Mouse (Mus musculus) MEL (cell line): Measurements from ENCODE around the gene Myo9b.

Experiments used
- BHLHE40 ChIP-seq: IDR thresholded peaks from 2 replicates; pipeline ENCODE4 v1.6.1; 2012; ENCODE audit warnings: low read depth, mild to moderate bottlenecking, inconsistent platforms, low read length, improper control_type of control experiment, borderline replicate concordance
- CTCF ChIP-seq, 3 experiments: IDR thresholded peaks in 2 of 3; conservative IDR thresholded peaks in 1 of 3; 2 replicates each; pipeline ENCODE4 v1.5.1; 2011 to 2012; ENCODE audit warnings: low read length in 3 of 3, low read depth in 2 of 3, mild to moderate bottlenecking in 2 of 3, improper control_type of control experiment in 1 of 3, inconsistent platforms in 1 of 3, mixed read lengths in 1 of 3, moderate library complexity in 1 of 3; ENCODE audit not compliant: control insufficient read depth in 1 of 3, insufficient read depth in 1 of 3, poor library complexity in 1 of 3, severe bottlenecking in 1 of 3
- ETS1 ChIP-seq: IDR thresholded peaks from 2 replicates; pipeline ENCODE4 v1.6.1; 2012; ENCODE audit warnings: low read depth, mild to moderate bottlenecking, inconsistent platforms, low read length, improper control_type of control experiment, moderate library complexity
- JUND ChIP-seq: IDR thresholded peaks from 2 replicates; pipeline ENCODE4 v1.6.1; 2011; ENCODE audit warnings: low read depth, mild to moderate bottlenecking, improper control_type of control experiment, low read length
- KAT2A ChIP-seq: conservative IDR thresholded peaks from 2 replicates; pipeline ENCODE4 v1.6.1; 2012; ENCODE audit warnings: low read depth, low read length, improper control_type of control experiment, inconsistent platforms
- MEF2A ChIP-seq: IDR thresholded peaks from 2 replicates; pipeline ENCODE4 v1.6.1; 2014; ENCODE audit warnings: low read depth, mild to moderate bottlenecking, inconsistent platforms, low read length, improper control_type of control experiment; ENCODE audit not compliant: poor library complexity, insufficient replicate concordance, severe bottlenecking; ENCODE audit errors: extremely low read depth
- MYB ChIP-seq: IDR thresholded peaks from 2 replicates; pipeline ENCODE4 v1.6.1; 2011; ENCODE audit warnings: mild to moderate bottlenecking, low read depth, low read length, improper control_type of control experiment
- POLR2A ChIP-seq, 2 experiments: IDR thresholded peaks; 2 replicates each; pipeline ENCODE4 v1.6.1; 2011 to 2012; ENCODE audit warnings: low read length in 2 of 2, mild to moderate bottlenecking in 2 of 2, control low read depth in 1 of 2, improper control_type of control experiment in 1 of 2, low read depth in 1 of 2, moderate library complexity in 1 of 2; ENCODE audit not compliant: control insufficient read depth in 1 of 2, insufficient read depth in 1 of 2, poor library complexity in 1 of 2
- POLR2AphosphoS2 ChIP-seq: IDR thresholded peaks from 2 replicates; pipeline ENCODE4 v1.6.1; 2011; ENCODE audit warnings: low read length, improper control_type of control experiment
- UBTF ChIP-seq: IDR thresholded peaks from 2 replicates; pipeline ENCODE4 v1.6.1; 2012; ENCODE audit warnings: low read depth, mild to moderate bottlenecking, inconsistent platforms, low read length, improper control_type of control experiment, moderate library complexity, borderline replicate concordance; ENCODE audit not compliant: insufficient read depth
- USF1 ChIP-seq: IDR thresholded peaks from 2 replicates; pipeline ENCODE4 v1.6.1; 2014; ENCODE audit warnings: low read depth, mild to moderate bottlenecking, inconsistent platforms, low read length, improper control_type of control experiment, moderate library complexity
- USF2 ChIP-seq, 2 experiments: IDR thresholded peaks; 2 replicates each; pipeline ENCODE4 v1.6.1; 2011 to 2012; ENCODE audit warnings: improper control_type of control experiment in 2 of 2, low read length in 2 of 2, borderline replicate concordance in 1 of 2, inconsistent platforms in 1 of 2, low read depth in 1 of 2, mild to moderate bottlenecking in 1 of 2; ENCODE audit not compliant: insufficient read depth in 1 of 2

- TF ChIP-seq POLR2A (IDR thresholded peaks at IDR 0.05; ENCODE audit: control insufficient read depth in 1 of 2, insufficient read depth in 1 of 2, low read depth in 1 of 2, low read length in 2 of 2, poor library complexity in 1 of 2): no peak
- no peak for TF ChIP-seq CTCF (IDR thresholded peaks at IDR 0.05 in 2 of 3, conservative IDR thresholded peaks at IDR 0.05 in 1 of 3; ENCODE audit: control insufficient read depth in 1 of 3, insufficient read depth in 1 of 3, low read depth in 2 of 3, low read length in 3 of 3, poor library complexity in 1 of 3, severe bottlenecking in 1 of 3)
- TF ChIP-seq UBTF: no peak
- TF ChIP-seq USF2 (IDR thresholded peaks at IDR 0.05; ENCODE audit: borderline replicate concordance in 1 of 2, insufficient read depth in 1 of 2, low read depth in 1 of 2, low read length in 2 of 2): no peak
- TF ChIP-seq MYB: no peak
- no peak for TF ChIP-seq POLR2AphosphoS2
- TF ChIP-seq JUND: no peak
- no peak for TF ChIP-seq ETS1
- TF ChIP-seq BHLHE40: no peak
- TF ChIP-seq USF1: no peak
- no peak for TF ChIP-seq MEF2A
- TF ChIP-seq KAT2A: no peak
Measured at GRCm38 (mm10) chr8:71290211-71290610, 17.7 kb downstream of the Myo9b start.
